Mouse (Mus musculus) embryonic facial prominence, embryonic 11.5 days (tissue): ENCODE measurements around the gene Ucma. TPM values are rescaled to one million over a fixed set of nuclear protein-coding genes. Genes with fewer than 3 reads are reported as not detected.

Experiments used
- ATAC-seq: fragments of 200-750 bp; cut with Nextera tagmentation; replicated peaks from 2 replicates; pipeline ENCODE4 v1.8.0; 2017; ENCODE audit warnings: low read depth; ENCODE audit not compliant: insufficient number of reproducible peaks, low FRiP score, low TSS enrichment
- DNase-seq: peaks from one replicate; pipeline ENCODE4 v3.0.0-alpha.2; 2015; ENCODE audit warnings: low spot score
- H3K27ac ChIP-seq: fragments of 300-500 bp; sonication (generic); replicated peaks from 2 replicates; pipeline ENCODE4 v1.5.1; 2014; ENCODE audit warnings: mild to moderate bottlenecking, low read depth, low read length, control low read depth
- H3K27me3 ChIP-seq: fragments of 300-500 bp; sonication (generic); 2 replicates; pipeline ENCODE4 v1.6.1; 2014; ENCODE audit warnings: mild to moderate bottlenecking, low read length, moderate library complexity, mixed read lengths; ENCODE audit not compliant: control insufficient read depth, insufficient read depth
- H3K36me3 ChIP-seq: fragments of 300-500 bp; sonication (generic); replicated peaks from 2 replicates; pipeline ENCODE4 v1.6.1; 2014; ENCODE audit warnings: low read depth, mild to moderate bottlenecking, low read length, moderate library complexity, mixed read lengths; ENCODE audit not compliant: control insufficient read depth, insufficient read depth
- H3K4me1 ChIP-seq: fragments of 300-500 bp; sonication (generic); 2 replicates; pipeline ENCODE4 v1.6.1; 2014; ENCODE audit warnings: low read length, mixed read lengths; ENCODE audit not compliant: control insufficient read depth, insufficient read depth
- H3K4me2 ChIP-seq: fragments of 300-500 bp; sonication (generic); 2 replicates; pipeline ENCODE4 v1.6.1; 2014; ENCODE audit warnings: low read depth, mild to moderate bottlenecking, control low read depth, low read length, moderate library complexity
- H3K4me3 ChIP-seq: fragments of 300-500 bp; sonication (generic); 2 replicates; pipeline ENCODE4 v1.5.1; 2014; ENCODE audit warnings: low read depth, low read length, control low read depth
- H3K9ac ChIP-seq: fragments of 300-500 bp; sonication (generic); replicated peaks from 2 replicates; pipeline ENCODE4 v1.6.1; 2014; ENCODE audit warnings: mild to moderate bottlenecking, control low read depth, low read length
- H3K9me3 ChIP-seq: fragments of 300-500 bp; sonication (generic); replicated peaks from 2 replicates; pipeline ENCODE4 v1.6.1; 2016; ENCODE audit warnings: mild to moderate bottlenecking, low read length, inconsistent platforms, mixed read lengths; ENCODE audit not compliant: control insufficient read depth
- WGBS: fragments of 180-500 bp; shearing (Covaris S2); extraction: QIAGEN DNeasy Blood & Tissue Kit; methylation state at CpG from one replicate; pipeline ENCODE4 v1.1.7; 2014; 5-methylcytosine and 5-hydroxymethylcytosine counted together
- polyA plus RNA-seq: library from polyadenylated mRNA; unstranded; fragments of >200 nt; fragmentation: Nextera tagmentation; extraction: Ambion mirVana; gene quantifications from 2 replicates; pipeline ENCODE4 v1.2.1, GENCODE M21; 2014

The Ucma gene
- polyA plus RNA-seq, 1 experiment from 2014 or later = 0.29 TPM

DNA sequence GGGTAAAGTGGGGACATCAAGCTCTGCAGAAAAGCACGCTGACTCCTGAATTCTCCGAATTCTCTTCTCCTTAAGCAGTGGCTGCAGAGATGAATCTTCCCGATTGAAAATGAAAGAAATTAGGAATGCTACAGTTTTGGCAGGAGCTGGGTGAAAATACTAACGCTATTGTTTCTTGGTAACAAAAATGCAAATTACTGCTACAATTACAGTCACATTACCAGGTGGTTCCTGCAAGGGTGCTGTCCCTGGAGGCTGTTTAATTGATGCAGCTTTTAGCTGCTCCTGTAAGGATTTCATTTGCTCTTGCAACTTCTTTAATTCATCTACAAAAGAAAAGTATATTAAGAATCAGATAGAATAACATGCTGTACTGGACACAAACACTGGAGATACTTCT is 31.2 kb downstream of the Ucma start:
- no peak overlapping the region for H3K4me2 ChIP-seq
- peaks cover 3% of the 10 kb centered on the region; the same call in 1 of the 2 replicates for H3K4me1 ChIP-seq
- H3K9ac ChIP-seq = no peak overlapping the region
- H3K9me3 ChIP-seq = no peaks in the 10 kb centered on the region
- 90% methylated on average over 4 of the region's 4 CpGs for WGBS
- no peaks in the 10 kb centered on the region for H3K27me3 ChIP-seq
- H3K36me3 ChIP-seq = peaks cover 12% of the 10 kb centered on the region
- ATAC-seq (no peak), DNase-seq (no peak)
- H3K4me3 ChIP-seq = no peak overlapping the region
- H3K27ac ChIP-seq = no peak overlapping the region

DNA sequence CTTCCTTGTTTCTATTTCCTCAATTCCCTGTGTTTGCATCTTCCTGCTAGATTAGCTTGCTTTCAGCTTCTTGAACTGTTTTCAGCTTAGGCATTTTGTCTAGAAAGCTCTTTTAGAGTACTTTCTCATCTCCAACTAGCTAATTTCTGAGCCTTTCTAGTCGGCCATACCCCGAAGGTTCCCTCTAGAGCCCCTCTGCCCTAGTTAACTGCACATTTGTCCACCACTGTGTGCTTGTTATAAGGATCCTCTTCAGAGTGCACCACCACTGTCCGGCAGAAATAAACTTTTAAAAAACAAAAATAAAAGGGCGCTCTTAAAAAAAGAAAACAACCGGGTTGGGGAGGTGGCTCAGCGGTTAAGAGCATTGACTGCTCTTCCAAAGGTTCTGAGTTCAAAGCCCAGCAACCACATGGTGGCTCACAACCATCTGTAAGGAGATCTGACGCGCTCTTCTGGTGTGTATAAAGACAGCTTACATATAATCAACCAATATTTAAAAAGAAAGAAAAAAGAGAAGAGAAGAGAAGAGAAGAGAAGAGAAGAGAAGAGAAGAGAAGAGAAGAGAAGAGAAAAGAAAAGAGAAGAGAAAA is 36.1 kb downstream of the Ucma start:
- Histone ChIP-seq H3K4me3 (peak overlapping the region; percentile 76), H3K27me3 (no peaks in the 10 kb centered on the region), H3K4me1 (peaks cover 3% of the 10 kb centered on the region; the same call in 1 of the 2 replicates), H3K27ac (no peak overlapping the region), H3K9me3 (no peaks in the 10 kb centered on the region), H3K36me3 (peaks cover 12% of the 10 kb centered on the region), H3K4me2 (peak overlapping the region; percentile 51), H3K9ac (peak overlapping the region; percentile 75)
- WGBS = 14% methylated on average over 8 of the region's 8 CpGs
- no peak for ATAC-seq
- no peak for DNase-seq

GRCm38 (mm10) chr2:5012491-5013324 is 36.8 kb downstream of the Ucma start, which contains the start of gene Mcm10:
TSS of gene Mcm10 (minus strand) at chr2:5012791.
- peak; percentile 100 for ATAC-seq
- WGBS = 4% methylated on average over 32 of the region's 32 CpGs

GRCm38 (mm10) chr2:5014616-5015015 is 38.7 kb downstream of the Ucma start:
- ATAC-seq (no peak), DNase-seq (no peak)
- Histone ChIP-seq H3K4me3 (no peak overlapping the region), H3K9me3 (no peaks in the 10 kb centered on the region), H3K4me2 (no peak overlapping the region), H3K27ac (no peak overlapping the region), H3K27me3 (no peaks in the 10 kb centered on the region), H3K9ac (no peak overlapping the region), H3K36me3 (no peaks in the 10 kb centered on the region), H3K4me1 (peaks cover 3% of the 10 kb centered on the region; the same call in 1 of the 2 replicates)
- 72% methylated on average over 7 of the region's 7 CpGs for WGBS

More at GRCm38 (mm10) chr2:5012491-5013324, 36.8 kb downstream of the Ucma start, which contains the start of gene Mcm10:
- Histone ChIP-seq H3K4me2 (peak within 1 kb of the TSS; percentile 51), H3K36me3 (peaks cover 12% of the 10 kb centered on the region), H3K4me3 (peak within 1 kb of the TSS; percentile 76), H3K27ac (no peak within 1 kb of the TSS), H3K9me3 (no peaks in the 10 kb centered on the region), H3K4me1 (peaks cover 3% of the 10 kb centered on the region; the same call in 1 of the 2 replicates), H3K27me3 (no peaks in the 10 kb centered on the region), H3K9ac (peak within 1 kb of the TSS; percentile 75)
- DNase-seq = peak; percentile 99

DNA sequence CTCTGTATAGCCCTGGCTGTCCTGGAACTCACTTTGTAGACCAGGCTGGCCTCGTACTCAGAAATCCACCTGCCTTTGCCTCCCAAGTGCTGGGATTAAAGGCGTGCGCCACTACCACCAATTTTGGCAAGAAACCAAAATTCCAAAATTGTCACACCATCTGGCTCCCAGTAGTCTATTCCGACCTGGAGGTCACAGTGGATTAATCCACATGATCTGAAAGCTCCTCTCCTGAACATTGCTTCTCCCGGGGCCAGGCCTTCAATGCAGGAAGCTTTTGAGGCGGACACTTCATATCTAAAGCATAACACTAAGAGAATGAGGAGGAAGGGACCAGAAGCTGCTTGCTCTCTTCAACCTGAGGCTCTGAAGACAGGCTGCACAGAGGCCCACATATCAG is 39.6 kb downstream of the Ucma start:
- ATAC-seq (no peak), DNase-seq (no peak)
- no peak overlapping the region for H3K9ac ChIP-seq

GRCm38 (mm10) chr2:5016922-5017321 is 41.0 kb downstream of the Ucma start:
- Histone ChIP-seq H3K27ac (no peak overlapping the region), H3K4me2 (no peak overlapping the region), H3K4me1 (no peaks in the 10 kb centered on the region), H3K4me3 (no peak overlapping the region), H3K9ac (no peak overlapping the region), H3K27me3 (no peaks in the 10 kb centered on the region), H3K9me3 (no peaks in the 10 kb centered on the region), H3K36me3 (no peaks in the 10 kb centered on the region)
- no peak for ATAC-seq
- 92% methylated on average over 7 of the region's 7 CpGs for WGBS
- no peak for DNase-seq

More for the DNA sequence above, 39.6 kb downstream of the Ucma start:
- Histone ChIP-seq H3K4me2 (no peak overlapping the region), H3K27ac (no peak overlapping the region), H3K4me3 (no peak overlapping the region), H3K9me3 (no peaks in the 10 kb centered on the region), H3K27me3 (no peaks in the 10 kb centered on the region), H3K4me1 (peaks cover 3% of the 10 kb centered on the region; the same call in 1 of the 2 replicates), H3K36me3 (no peaks in the 10 kb centered on the region)
- 82% methylated on average over 6 of the region's 6 CpGs for WGBS

DNA sequence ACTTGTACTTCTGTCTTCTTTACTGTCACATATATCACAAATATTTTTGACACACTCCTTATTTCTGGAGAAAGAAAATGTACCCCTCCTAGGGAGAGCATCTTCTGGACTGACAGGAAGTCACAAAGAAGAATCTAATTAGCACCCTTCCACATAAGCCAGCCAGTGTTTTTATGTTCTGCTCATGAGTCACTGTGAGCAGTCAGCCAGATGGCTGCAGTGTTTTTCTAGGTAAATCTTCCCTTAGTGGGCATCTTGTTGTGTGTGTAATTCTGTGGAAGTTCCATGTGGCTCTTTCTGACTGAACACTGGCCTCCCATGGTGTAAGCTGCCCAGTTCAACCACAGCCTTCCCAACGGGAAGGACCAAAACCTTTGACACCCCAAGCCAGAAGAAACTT is 43.8 kb downstream of the Ucma start:
- Histone ChIP-seq H3K9ac (no peak overlapping the region), H3K4me1 (no peaks in the 10 kb centered on the region), H3K27me3 (no peaks in the 10 kb centered on the region), H3K4me2 (no peak overlapping the region), H3K9me3 (no peaks in the 10 kb centered on the region), H3K36me3 (no peaks in the 10 kb centered on the region), H3K27ac (no peak overlapping the region), H3K4me3 (no peak overlapping the region)
- ATAC-seq (no peak), DNase-seq (no peak)
- 65% methylated on average over 1 of the region's 1 CpGs for WGBS

- H3K36me3 ChIP-seq = no peaks in the 10 kb centered on the region
- H3K4me3 ChIP-seq = no peak overlapping the region
- H3K4me2 ChIP-seq = no peak overlapping the region
- no peaks in the 10 kb centered on the region for H3K9me3 ChIP-seq
- no peaks in the 10 kb centered on the region for H3K4me1 ChIP-seq
- 76% methylated on average over 2 of the region's 2 CpGs for WGBS
- H3K27ac ChIP-seq = no peak overlapping the region
- DNase-seq (no peak), ATAC-seq (no peak)
- H3K9ac ChIP-seq = no peak overlapping the region
- no peaks in the 10 kb centered on the region for H3K27me3 ChIP-seq
Observed at GRCm38 (mm10) chr2:5023275-5023674, 47.4 kb downstream of the Ucma start.
